Mouse (Mus musculus): ENCODE measurements around the gene Cacna1d. TPM values are rescaled to one million over a fixed set of nuclear protein-coding genes. Genes with fewer than 3 reads are reported as not detected.

Gene Cacna1d
- total RNA-seq, 2 experiments from 2014 or later, result 32.7 to 32.9 TPM

GRCm38 (mm10) chr14:30272523-30272922 lies 218.7 kb downstream of the Cacna1d start:
- DNase-seq (ENCODE audit: low spot score in 2 of 2), result no peak

- DNase-seq (ENCODE audit: low spot score in 2 of 2), result no peak
Measured at GRCm38 (mm10) chr14:30271856-30272255, 219.4 kb downstream of the Cacna1d start.

DNA sequence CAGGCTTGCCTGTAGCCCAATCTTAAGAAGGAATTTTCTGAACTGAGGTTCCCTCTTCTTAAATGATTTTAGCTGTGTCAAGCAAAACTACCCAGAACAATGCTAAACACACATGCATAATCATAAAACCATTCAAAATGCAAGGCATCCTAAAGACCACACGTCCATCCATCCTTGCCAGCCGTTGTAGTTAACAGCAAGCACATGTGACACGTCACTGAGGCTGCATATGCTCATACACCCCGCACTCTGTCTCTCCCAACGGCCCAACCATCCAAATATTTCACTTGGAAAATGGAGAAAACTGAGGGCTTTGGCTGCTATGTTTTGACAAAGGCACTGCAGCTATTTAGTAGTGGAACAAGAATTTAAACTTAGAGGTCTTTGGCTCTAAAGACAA lies 220.9 kb downstream of the Cacna1d start:
- DNase-seq (ENCODE audit: low spot score in 2 of 2), result no peak

DNA sequence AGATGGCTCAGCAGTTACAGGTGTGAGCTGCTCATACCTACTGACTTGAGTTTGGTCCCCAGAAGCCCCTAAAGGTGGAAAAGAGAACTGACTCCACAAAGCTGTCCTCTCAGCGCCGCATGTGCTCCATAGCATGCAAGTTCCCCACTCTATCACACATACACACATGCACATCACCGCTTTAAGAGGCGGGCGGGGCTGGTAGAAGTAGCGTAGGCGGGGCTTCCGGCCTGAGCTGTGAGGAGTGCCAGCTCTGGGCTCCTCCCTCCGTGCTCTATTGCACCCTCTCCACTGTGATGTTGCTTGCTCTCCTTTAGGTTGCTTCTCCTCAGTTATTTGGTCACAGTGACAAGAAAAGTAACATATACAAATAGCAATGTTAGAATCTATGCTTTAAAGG lies 225.5 kb downstream of the Cacna1d start:
- DNase-seq (ENCODE audit: low spot score in 2 of 2), result no peak

GRCm38 (mm10) chr14:30261561-30262251 lies 229.5 kb downstream of the Cacna1d start:
- DNase-seq (ENCODE audit: low spot score in 2 of 2), result no peak

GRCm38 (mm10) chr14:30257626-30258025 lies 233.6 kb downstream of the Cacna1d start:
- no peak for DNase-seq (ENCODE audit: low spot score in 2 of 2)

DNA sequence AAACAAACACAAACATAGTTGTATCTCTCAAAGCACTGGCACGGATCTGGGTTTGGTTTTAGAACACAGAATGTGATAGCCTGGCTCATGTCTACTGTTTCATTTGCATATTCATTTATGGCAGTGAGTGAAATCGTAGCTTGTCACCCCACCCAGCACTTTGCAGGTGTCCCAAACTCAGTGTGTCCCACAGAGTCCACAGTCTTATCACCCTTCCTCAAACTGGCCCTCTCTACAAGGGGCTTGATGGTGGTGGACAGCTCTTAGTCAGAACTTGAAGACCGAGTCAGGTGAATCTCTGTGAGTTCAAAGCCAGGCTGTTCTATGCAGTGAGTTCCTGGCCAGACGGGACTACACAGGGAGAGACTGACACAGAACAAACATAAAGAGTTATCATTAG lies 234.8 kb downstream of the Cacna1d start:
- no peak for DNase-seq (ENCODE audit: low spot score in 2 of 2)

GRCm38 (mm10) chr14:30255701-30256400 lies 235.4 kb downstream of the Cacna1d start:
- DNase-seq (ENCODE audit: low spot score in 2 of 2), result no peak

- DNase-seq (ENCODE audit: low spot score in 2 of 2), result no peak
Measured at GRCm38 (mm10) chr14:30254776-30255175, 236.5 kb downstream of the Cacna1d start.

- DNase-seq (ENCODE audit: low spot score in 2 of 2), result no peak
Measured at GRCm38 (mm10) chr14:30252824-30253223, 238.4 kb downstream of the Cacna1d start.

GRCm38 (mm10) chr14:30251351-30251750 lies 239.9 kb downstream of the Cacna1d start:
- no peak for DNase-seq (ENCODE audit: low spot score in 2 of 2)

GRCm38 (mm10) chr14:30249591-30249990 lies 241.7 kb downstream of the Cacna1d start:
- no peak for DNase-seq (ENCODE audit: low spot score in 2 of 2)

GRCm38 (mm10) chr14:30248811-30249210 lies 242.4 kb downstream of the Cacna1d start:
- no peak for DNase-seq (ENCODE audit: low spot score in 2 of 2)

GRCm38 (mm10) chr14:30248121-30248520 lies 243.1 kb downstream of the Cacna1d start:
- DNase-seq (ENCODE audit: low spot score in 2 of 2), result no peak

DNA sequence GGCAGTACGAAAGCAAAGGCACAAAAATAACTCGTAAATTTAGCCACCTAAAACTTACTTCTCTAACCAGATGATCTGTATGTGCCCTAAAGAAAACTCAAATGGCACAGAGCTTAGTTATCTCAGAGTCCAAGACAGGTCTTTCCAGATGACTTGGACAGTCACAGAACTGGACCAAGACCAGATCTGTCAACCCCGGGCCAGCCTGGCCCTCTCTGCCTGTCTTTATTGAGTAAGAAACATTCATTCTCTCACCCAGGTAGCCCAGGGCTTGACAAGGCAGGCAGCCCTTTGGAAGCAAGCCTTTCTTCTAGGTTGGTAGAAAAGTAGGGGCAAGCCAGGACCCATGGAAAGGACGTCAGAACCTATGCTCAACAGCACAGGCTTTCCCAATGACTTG lies 243.6 kb downstream of the Cacna1d start:
- no peak for DNase-seq (ENCODE audit: low spot score in 2 of 2)

GRCm38 (mm10) chr14:30244776-30245175 lies 246.5 kb downstream of the Cacna1d start:
- DNase-seq (ENCODE audit: low spot score in 2 of 2), result no peak

DNA sequence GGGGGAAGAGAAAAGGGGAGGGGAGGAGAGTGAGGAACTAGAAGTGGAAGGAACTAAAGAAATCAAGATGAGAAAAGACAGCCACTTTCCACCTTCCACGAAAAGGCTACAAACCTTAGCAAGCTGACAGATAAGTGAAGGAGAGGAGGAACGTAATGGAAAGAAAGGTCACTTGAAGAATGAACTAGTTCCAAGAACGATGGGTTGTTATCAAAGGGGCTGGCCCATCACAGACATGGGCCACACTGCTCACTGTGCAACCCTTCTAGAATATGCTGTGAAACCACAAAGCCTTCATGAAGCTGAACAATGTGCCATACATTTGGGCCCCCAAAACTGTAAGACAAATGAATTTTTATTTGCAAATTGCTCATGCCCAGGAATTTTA lies 248.4 kb downstream of the Cacna1d start:
- no peak for DNase-seq (ENCODE audit: low spot score in 2 of 2)

- DNase-seq (ENCODE audit: low spot score in 2 of 2), result no peak
Measured at GRCm38 (mm10) chr14:30242166-30242817, 249.0 kb downstream of the Cacna1d start.

GRCm38 (mm10) chr14:30240916-30241515 lies 250.2 kb downstream of the Cacna1d start:
- DNase-seq (ENCODE audit: low spot score in 2 of 2), result no peak

GRCm38 (mm10) chr14:30238807-30239206 lies 252.4 kb downstream of the Cacna1d start:
- DNase-seq (ENCODE audit: low spot score in 2 of 2), result no peak

DNA sequence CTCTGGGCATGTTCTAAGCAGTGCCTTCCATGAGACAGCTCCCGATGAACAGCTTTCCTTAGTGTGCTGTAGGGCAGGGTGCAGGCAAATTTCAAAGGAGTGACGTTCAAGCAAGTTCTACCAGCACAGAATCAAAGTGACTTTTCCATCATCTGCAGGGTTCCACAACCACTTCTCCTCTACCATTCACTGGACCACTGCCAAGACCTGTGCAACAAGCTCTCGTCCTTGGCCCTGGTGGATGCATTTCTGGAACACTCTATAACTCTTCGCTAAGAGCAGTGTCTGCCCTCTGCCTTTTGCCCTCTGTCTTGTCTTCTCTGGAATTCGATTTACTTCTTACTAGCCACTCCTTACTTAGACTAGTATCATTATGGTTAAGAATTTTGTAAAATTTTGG lies 266.1 kb downstream of the Cacna1d start:
- peak in 1 of 2 experiments; percentile 21 for DNase-seq (ENCODE audit: low spot score in 2 of 2)

GRCm38 (mm10) chr14:30222101-30222500 lies 269.2 kb downstream of the Cacna1d start:
- no peak for DNase-seq (ENCODE audit: low spot score in 2 of 2)
